Mouse (Mus musculus) heart, adult 2 months (tissue): ENCODE data around the gene 1700012P22Rik.

Experiments used
- CTCF ChIP-seq: fragments of 200-600 bp; IDR thresholded peaks from 2 replicates; pipeline ENCODE4 v1.8.1; 2022; ENCODE audit warnings: antibody characterized with exemption, mild to moderate bottlenecking, moderate library complexity
- EP300 ChIP-seq: fragments of 200-500 bp; IDR thresholded peaks from 2 replicates; pipeline ENCODE4 v1.6.1; 2011; ENCODE audit warnings: low read depth, low read length, control low read depth; ENCODE audit not compliant: insufficient read depth
- POLR2A ChIP-seq: fragments of 200-500 bp; IDR thresholded peaks from 2 replicates; pipeline ENCODE4 v1.6.1; 2011; ENCODE audit warnings: mild to moderate bottlenecking, low read depth, low read length, control low read depth; ENCODE audit not compliant: insufficient read depth

DNA sequence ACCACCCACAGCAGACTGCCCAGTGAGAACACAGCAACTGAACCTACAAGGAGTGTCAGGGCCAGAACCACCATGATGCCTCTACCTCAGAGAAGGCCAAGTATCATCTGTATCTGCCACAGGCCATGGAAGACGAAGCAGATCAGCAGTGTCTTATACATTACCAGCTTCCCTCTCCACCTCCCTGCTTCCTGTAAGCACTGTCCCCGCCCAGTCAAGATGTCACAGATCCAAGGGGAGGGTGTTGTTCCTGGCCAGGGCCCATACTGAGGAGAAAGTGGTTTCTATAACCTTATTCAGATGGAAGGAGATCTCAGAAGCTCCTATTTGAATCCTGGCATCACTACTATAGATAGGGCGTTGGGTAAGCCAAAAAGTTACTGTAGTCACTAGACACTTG, 25.1 kb upstream of the 1700012P22Rik start, which contains the start of gene Aadacl3:
- TF ChIP-seq POLR2A (no peak), CTCF (no peak), EP300 (no peak)
